Mouse (Mus musculus) lung, embryonic 15.5 days (tissue): ENCODE measurements around the gene Sh3bgr. TPM values are rescaled to one million over a fixed set of nuclear protein-coding genes. Genes with fewer than 3 reads are reported as not detected.
A peak's percentile ranks its signal among the peaks of the same experiment; 100 is the strongest.

ENCODE experiments used
- ATAC-seq: fragments of 200-750 bp; cut with Nextera tagmentation; 2 replicates; pipeline ENCODE4 v1.8.0; 2017; ENCODE audit warnings: moderate number of reproducible peaks, borderline replicate concordance; ENCODE audit not compliant: low FRiP score, low TSS enrichment; ENCODE audit errors: extremely low read depth
- H3K27ac ChIP-seq: fragments of 300-500 bp; sonication (generic); 2 replicates; pipeline ENCODE4 v1.5.1; 2015; ENCODE audit warnings: moderate library complexity, mild to moderate bottlenecking, inconsistent platforms
- H3K27me3 ChIP-seq: fragments of 300-500 bp; sonication (generic); 2 replicates; pipeline ENCODE4 v1.6.1; 2015; ENCODE audit warnings: inconsistent platforms
- H3K36me3 ChIP-seq: fragments of 300-500 bp; sonication (generic); 2 replicates; pipeline ENCODE4 v1.6.1; 2015; ENCODE audit warnings: inconsistent platforms
- H3K4me1 ChIP-seq: fragments of 300-500 bp; sonication (generic); 2 replicates; pipeline ENCODE4 v1.6.1; 2015; ENCODE audit warnings: inconsistent platforms
- H3K4me2 ChIP-seq: fragments of 300-500 bp; sonication (generic); 2 replicates; pipeline ENCODE4 v1.6.1; 2015; ENCODE audit warnings: inconsistent platforms, mild to moderate bottlenecking, moderate library complexity
- H3K4me3 ChIP-seq: fragments of 300-500 bp; sonication (generic); 2 replicates; pipeline ENCODE4 v1.5.1; 2015; ENCODE audit warnings: mild to moderate bottlenecking, inconsistent platforms
- H3K9ac ChIP-seq: fragments of 300-500 bp; sonication (generic); 2 replicates; pipeline ENCODE4 v1.6.1; 2015; ENCODE audit warnings: inconsistent platforms
- H3K9me3 ChIP-seq: fragments of 300-500 bp; sonication (generic); 2 replicates; pipeline ENCODE4 v1.6.1; 2016; ENCODE audit warnings: inconsistent platforms
- WGBS: fragments of 180-500 bp; shearing (Covaris S2); methylation state at CpG from one replicate; pipeline ENCODE4 v1.1.7; 2015; 5-methylcytosine and 5-hydroxymethylcytosine counted together
- polyA plus RNA-seq: library from polyadenylated mRNA; unstranded; fragments of >200 nt; fragmentation: Nextera tagmentation; extraction: Ambion mirVana; gene quantifications from 2 replicates; pipeline ENCODE4 v1.2.1, GENCODE M21; 2015

The Sh3bgr gene
- polyA plus RNA-seq, 1 experiment from 2014 or later, result 16.1 TPM

GRCm38 (mm10) chr16:96165723-96166264, 34.5 kb upstream of the Sh3bgr start:
- 54% methylated on average over 4 of the region's 4 CpGs for WGBS
- no peak for ATAC-seq

GRCm38 (mm10) chr16:96168837-96169236, 31.4 kb upstream of the Sh3bgr start:
- H3K4me3 ChIP-seq, result no peak overlapping the region
- 82% methylated on average over 4 of the region's 4 CpGs for WGBS
- no peak overlapping the region for H3K4me2 ChIP-seq
- no peaks in the 10 kb centered on the region for H3K9me3 ChIP-seq
- H3K4me1 ChIP-seq, result no peaks in the 10 kb centered on the region
- H3K36me3 ChIP-seq, result no peaks in the 10 kb centered on the region
- H3K9ac ChIP-seq, result no peak overlapping the region
- H3K27me3 ChIP-seq, result no peaks in the 10 kb centered on the region
- no peak overlapping the region for H3K27ac ChIP-seq
- ATAC-seq, result no peak

More at GRCm38 (mm10) chr16:96165723-96166264, 34.5 kb upstream of the Sh3bgr start:
- H3K36me3 ChIP-seq, result no peaks in the 10 kb centered on the region
- no peaks in the 10 kb centered on the region for H3K27me3 ChIP-seq
- H3K27ac ChIP-seq, result no peak overlapping the region
- no peak overlapping the region for H3K9ac ChIP-seq
- H3K9me3 ChIP-seq, result no peaks in the 10 kb centered on the region
- H3K4me1 ChIP-seq, result no peaks in the 10 kb centered on the region
- H3K4me2 ChIP-seq, result no peak overlapping the region
- no peak overlapping the region for H3K4me3 ChIP-seq

- H3K4me2 ChIP-seq, result no peak overlapping the region
- no peaks in the 10 kb centered on the region for H3K27me3 ChIP-seq
- no peak overlapping the region for H3K4me3 ChIP-seq
- no peaks in the 10 kb centered on the region for H3K36me3 ChIP-seq
- H3K4me1 ChIP-seq, result peaks cover 14% of the 10 kb centered on the region
- H3K9me3 ChIP-seq, result no peaks in the 10 kb centered on the region
- ATAC-seq, result no peak
- H3K9ac ChIP-seq, result no peak overlapping the region
- 40% methylated on average over 8 of the region's 8 CpGs for WGBS
- no peak overlapping the region for H3K27ac ChIP-seq
Measured at GRCm38 (mm10) chr16:96173648-96174047, 26.6 kb upstream of the Sh3bgr start.

DNA sequence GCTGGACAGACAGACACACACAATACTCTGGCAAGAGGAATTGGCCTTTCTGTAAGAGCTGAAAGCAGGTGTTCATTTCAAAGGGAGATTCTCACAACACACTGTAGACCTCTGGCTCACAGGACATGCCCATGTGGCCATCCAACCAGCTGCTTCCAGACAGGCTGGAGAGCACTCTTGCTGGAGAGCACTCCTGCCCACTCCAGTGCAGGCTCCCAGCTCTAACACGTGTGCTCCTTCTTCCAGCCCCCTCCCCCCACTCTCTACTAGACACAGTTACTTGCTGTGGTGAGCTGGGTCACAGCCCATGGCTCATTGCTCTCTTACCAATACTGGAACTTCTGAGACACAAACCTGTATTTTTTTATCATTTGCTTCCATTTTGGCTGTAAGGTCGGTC, 24.9 kb upstream of the Sh3bgr start:
- Histone ChIP-seq H3K4me1 (peaks cover 14% of the 10 kb centered on the region), H3K9ac (no peak overlapping the region), H3K36me3 (no peaks in the 10 kb centered on the region), H3K4me3 (no peak overlapping the region), H3K4me2 (peak overlapping the region; percentile 23; the same call in 1 of the 2 replicates), H3K9me3 (no peaks in the 10 kb centered on the region), H3K27me3 (no peaks in the 10 kb centered on the region), H3K27ac (0 out of 2 replicates have a peak overlapping the region, but pooled peaks have one; percentile 24)
- peak; percentile 87 for ATAC-seq
- WGBS, result 26% methylated on average over 2 of the region's 2 CpGs

- no peak for ATAC-seq
- H3K27ac ChIP-seq, result no peak overlapping the region
- H3K4me2 ChIP-seq, result no peak overlapping the region
- H3K36me3 ChIP-seq, result no peaks in the 10 kb centered on the region
- no peak overlapping the region for H3K4me3 ChIP-seq
- peaks cover 12% of the 10 kb centered on the region for H3K4me1 ChIP-seq
- no peaks in the 10 kb centered on the region for H3K9me3 ChIP-seq
- H3K27me3 ChIP-seq, result no peaks in the 10 kb centered on the region
- no peak overlapping the region for H3K9ac ChIP-seq
Measured at GRCm38 (mm10) chr16:96179156-96179555, 21.1 kb upstream of the Sh3bgr start.

GRCm38 (mm10) chr16:96187619-96188018, 12.6 kb upstream of the Sh3bgr start:
- Histone ChIP-seq H3K4me3 (no peak overlapping the region), H3K27me3 (no peaks in the 10 kb centered on the region; the same call in 1 of the 2 replicates), H3K27ac (no peak overlapping the region), H3K9ac (no peak overlapping the region), H3K4me2 (no peak overlapping the region), H3K9me3 (no peaks in the 10 kb centered on the region), H3K36me3 (no peaks in the 10 kb centered on the region), H3K4me1 (peaks cover 7% of the 10 kb centered on the region; the same call in 1 of the 2 replicates)
- ATAC-seq, result no peak
- 80% methylated on average over 5 of the region's 5 CpGs for WGBS

GRCm38 (mm10) chr16:96191531-96192506, 8.4 kb upstream of the Sh3bgr start, which contains the start of gene Lca5l:
Gene Lca5l, minus strand, starts transcription at chr16:96192271.
- H3K9me3 ChIP-seq, result no peaks in the 10 kb centered on the region
- H3K27ac ChIP-seq, result peak within 1 kb of the TSS; percentile 65
- peak; percentile 98 for ATAC-seq
- H3K36me3 ChIP-seq, result no peaks in the 10 kb centered on the region
- under 1% methylated on average over 76 of the region's 77 CpGs for WGBS
- peak within 1 kb of the TSS; percentile 77 for H3K4me3 ChIP-seq
- H3K27me3 ChIP-seq, result no peaks in the 10 kb centered on the region; the same call in 1 of the 2 replicates
- H3K4me1 ChIP-seq, result peaks cover 7% of the 10 kb centered on the region; the same call in 1 of the 2 replicates
- peak within 1 kb of the TSS; percentile 71 for H3K9ac ChIP-seq
- H3K4me2 ChIP-seq, result peak within 1 kb of the TSS; percentile 83

DNA sequence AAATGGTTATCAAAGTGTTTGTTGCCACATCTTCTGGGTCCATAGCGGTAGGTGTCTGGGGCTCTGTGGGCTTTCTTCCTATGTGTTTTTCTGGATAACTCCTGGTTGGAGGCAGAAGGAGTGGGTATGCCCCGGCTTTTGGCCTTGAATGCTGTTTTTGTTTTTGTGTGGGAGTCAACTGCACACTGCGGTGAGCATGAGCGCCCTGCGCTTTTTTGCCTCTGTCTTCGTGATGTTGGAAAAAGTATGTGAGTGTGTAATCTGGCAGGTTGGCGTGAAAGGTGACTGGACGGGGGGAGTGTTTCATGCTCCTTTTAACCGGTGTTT, 415 bp downstream of the Sh3bgr start:
- no peak for ATAC-seq
- no peaks in the 10 kb centered on the region; the same call in 1 of the 2 replicates for H3K27me3 ChIP-seq
- peaks cover 11% of the 10 kb centered on the region for H3K4me1 ChIP-seq
- H3K4me2 ChIP-seq, result peak overlapping the region; percentile 69
- H3K9me3 ChIP-seq, result no peaks in the 10 kb centered on the region
- H3K27ac ChIP-seq, result peak overlapping the region; percentile 38; the same call in 1 of the 2 replicates
- H3K9ac ChIP-seq, result 0 out of 2 replicates have a peak overlapping the region, but pooled peaks have one; percentile 5
- peak overlapping the region; percentile 34 for H3K4me3 ChIP-seq
- WGBS, result 40% methylated on average over 9 of the region's 9 CpGs
- H3K36me3 ChIP-seq, result no peaks in the 10 kb centered on the region

- no peaks in the 10 kb centered on the region; the same call in 1 of the 2 replicates for H3K27me3 ChIP-seq
- ATAC-seq, result no peak
- 69% methylated on average over 11 of the region's 11 CpGs for WGBS
- H3K4me3 ChIP-seq, result no peak overlapping the region
- H3K4me2 ChIP-seq, result no peak overlapping the region
- H3K9me3 ChIP-seq, result no peaks in the 10 kb centered on the region
- no peak overlapping the region for H3K9ac ChIP-seq
- peaks cover 11% of the 10 kb centered on the region for H3K4me1 ChIP-seq
- H3K36me3 ChIP-seq, result no peaks in the 10 kb centered on the region
- H3K27ac ChIP-seq, result no peak overlapping the region
Measured at GRCm38 (mm10) chr16:96201485-96202232, 1.4 kb downstream of the Sh3bgr start.

DNA sequence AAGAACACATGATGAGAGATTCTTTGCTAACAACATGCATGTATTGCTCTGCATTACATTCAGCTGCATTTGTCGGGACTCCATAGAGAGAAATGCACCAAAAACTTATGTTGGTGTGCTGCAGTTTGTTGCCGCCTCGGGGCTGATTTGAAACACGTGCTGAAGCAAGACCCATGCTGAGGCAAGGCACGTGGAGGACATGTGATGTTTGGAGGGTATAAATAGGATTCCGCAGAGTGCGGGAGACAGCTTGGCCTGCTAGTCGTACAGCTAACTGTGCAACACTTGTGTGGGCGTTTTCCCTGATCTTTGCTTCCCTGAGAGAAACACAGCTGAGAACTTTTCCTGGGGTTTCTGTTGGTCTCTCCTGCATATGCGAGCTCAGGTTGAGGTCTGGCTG, 9.5 kb downstream of the Sh3bgr start:
- Histone ChIP-seq H3K27me3 (no peaks in the 10 kb centered on the region), H3K4me2 (no peak overlapping the region), H3K27ac (no peak overlapping the region), H3K9ac (no peak overlapping the region), H3K4me3 (no peak overlapping the region), H3K9me3 (no peaks in the 10 kb centered on the region), H3K36me3 (no peaks in the 10 kb centered on the region), H3K4me1 (peaks cover 8% of the 10 kb centered on the region)
- no peak for ATAC-seq
- WGBS, result 80% methylated on average over 10 of the region's 10 CpGs

GRCm38 (mm10) chr16:96210856-96211255, 10.6 kb downstream of the Sh3bgr start:
- Histone ChIP-seq H3K36me3 (no peaks in the 10 kb centered on the region), H3K4me3 (no peak overlapping the region), H3K27ac (no peak overlapping the region), H3K9me3 (no peaks in the 10 kb centered on the region), H3K9ac (no peak overlapping the region), H3K4me1 (peaks cover 8% of the 10 kb centered on the region), H3K27me3 (no peaks in the 10 kb centered on the region), H3K4me2 (no peak overlapping the region)
- ATAC-seq, result no peak
- WGBS, result 81% methylated on average over 7 of the region's 7 CpGs
